Mouse (Mus musculus) erythroblast, embryonic 14.5 days (primary cell): ENCODE measurements around the gene Ptpn13.

Source experiments
- GATA1 ChIP-seq: IDR thresholded peaks from 2 replicates; pipeline ENCODE4 v1.6.1; 2012; ENCODE audit warnings: low read length, inconsistent platforms, mixed read lengths
- TAL1 ChIP-seq: IDR thresholded peaks from 3 replicates; pipeline ENCODE4 v1.6.1; 2012; ENCODE audit warnings: low read length, inconsistent platforms, mixed read lengths

- no peak for TF ChIP-seq GATA1
- TF ChIP-seq TAL1 = no peak
Observed at GRCm38 (mm10) chr5:103499305-103499704, 74.3 kb downstream of the Ptpn13 start.
